Mouse (Mus musculus) frontal cortex, postnatal 25 days (tissue): ENCODE measurements around the gene Asb16.

Experiments used
- DNase-seq, 2 experiments: peaks; one replicate each; pipeline ENCODE4 v3.0.0; 2022; ENCODE audit warnings: low spot score in 2 of 2

The Asb16 gene

GRCm38 (mm10) chr11:102309821-102310617 is 41.5 kb downstream of the Asb16 start:
- no peak for DNase-seq

DNA sequence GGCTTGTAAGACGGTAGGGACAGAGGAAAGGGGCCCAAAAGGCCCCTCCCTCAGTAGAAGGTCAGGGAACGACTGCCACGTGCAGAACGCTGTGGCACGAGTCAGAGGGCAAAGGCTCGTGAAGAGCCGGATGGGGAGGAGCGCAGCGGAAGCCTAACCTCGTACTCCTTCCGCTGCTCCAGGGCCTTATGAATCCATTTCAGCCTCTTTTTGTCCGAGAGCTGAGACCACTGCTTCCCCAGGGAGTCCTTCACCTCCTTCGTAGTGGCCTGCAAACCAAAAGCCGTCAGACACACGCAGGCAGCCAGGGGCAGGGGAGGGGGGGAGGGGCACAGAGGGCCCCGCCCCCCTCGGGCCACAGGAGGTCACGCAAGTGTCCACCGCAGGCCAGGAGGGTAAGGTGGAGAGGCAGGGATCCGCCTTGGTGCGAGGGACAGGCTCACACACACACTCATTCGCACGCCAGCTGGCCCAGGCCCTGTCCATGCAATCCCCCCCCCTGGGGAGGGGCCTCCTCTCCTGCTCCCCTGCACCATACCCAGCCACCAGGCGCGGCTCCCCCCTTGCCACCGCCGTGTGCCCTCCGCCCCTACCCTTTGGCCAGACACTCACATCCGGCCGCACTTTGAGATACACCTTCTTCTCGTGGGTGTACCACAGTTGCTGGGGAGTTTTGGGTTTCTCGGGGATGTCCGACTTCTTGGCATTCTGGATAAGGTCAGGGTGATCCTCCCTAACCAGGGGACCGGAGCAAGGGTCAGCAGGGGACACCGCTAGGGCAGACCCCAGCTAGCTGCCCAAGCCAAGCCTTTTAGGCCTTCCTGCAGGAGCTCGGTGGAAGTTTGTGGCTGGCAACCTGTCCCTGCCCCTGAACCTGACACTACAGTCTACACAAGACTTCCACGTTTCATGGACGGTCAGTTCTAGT is 42.5 kb downstream of the Asb16 start:
- no peak for DNase-seq

DNA sequence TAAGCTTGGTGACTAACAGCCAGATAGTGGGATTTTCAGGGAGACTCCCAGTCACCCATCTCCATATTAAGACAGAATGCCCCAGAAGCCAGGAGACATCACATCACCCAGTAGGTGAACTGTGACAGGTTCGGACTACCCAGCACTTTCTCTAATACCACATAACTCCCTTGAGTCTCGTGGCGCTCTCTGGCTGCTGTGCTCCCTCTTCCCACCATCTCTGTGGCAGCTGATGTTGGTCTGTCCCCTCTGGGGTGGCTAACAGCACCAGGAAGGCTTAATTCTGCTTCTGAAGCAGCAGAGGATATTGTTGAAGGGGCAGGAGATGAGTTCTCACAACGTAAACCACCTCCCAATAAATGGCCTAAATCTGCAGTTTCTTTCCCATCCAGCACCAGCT is 43.4 kb downstream of the Asb16 start:
- DNase-seq = no peak

- no peak for DNase-seq
Observed at GRCm38 (mm10) chr11:102312586-102312985, 44.0 kb downstream of the Asb16 start.

- no peak for DNase-seq
Observed at GRCm38 (mm10) chr11:102314321-102314720, 45.8 kb downstream of the Asb16 start.

DNA sequence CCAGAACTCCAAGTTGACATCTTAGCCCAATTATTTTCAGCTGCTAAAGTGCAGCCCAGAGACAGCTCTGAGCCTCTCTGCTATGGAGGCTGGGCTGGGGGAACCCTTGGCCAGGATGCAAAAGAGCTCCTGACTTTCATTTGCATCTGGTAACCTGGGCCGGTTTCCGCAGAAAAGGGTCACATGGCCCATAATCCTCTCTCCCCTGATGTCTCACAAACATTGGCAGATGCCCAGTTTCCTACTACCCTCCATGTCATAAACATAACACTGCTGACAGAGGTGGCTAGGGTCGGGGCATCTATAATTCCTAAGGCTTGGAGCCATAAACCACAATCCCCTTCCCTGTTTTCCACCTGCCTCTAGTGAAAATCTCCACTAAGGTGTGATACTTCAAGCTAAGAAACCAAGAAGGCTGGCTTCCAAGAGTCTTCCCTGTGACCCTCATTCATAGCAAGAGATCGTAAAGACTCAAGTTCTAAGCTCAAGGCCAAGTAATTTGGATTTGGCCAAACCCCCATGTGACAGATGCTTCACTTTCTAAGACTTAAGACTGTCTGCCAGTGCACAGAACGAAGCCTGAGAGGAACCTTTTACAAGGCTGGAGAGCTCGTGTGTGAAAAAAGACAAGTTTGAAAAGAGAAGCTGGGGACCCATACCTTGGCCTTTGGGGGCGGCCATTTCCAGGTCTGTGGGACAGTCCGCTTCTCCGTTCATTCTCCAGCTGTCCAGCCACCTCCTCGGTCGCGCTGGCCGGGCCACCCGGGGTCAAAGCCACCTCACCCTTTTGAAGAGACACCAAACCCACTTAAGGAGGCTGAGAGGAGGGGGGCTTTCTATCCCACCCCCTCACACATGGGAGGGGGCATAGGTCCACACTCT is 47.4 kb downstream of the Asb16 start:
- no peak for DNase-seq

DNA sequence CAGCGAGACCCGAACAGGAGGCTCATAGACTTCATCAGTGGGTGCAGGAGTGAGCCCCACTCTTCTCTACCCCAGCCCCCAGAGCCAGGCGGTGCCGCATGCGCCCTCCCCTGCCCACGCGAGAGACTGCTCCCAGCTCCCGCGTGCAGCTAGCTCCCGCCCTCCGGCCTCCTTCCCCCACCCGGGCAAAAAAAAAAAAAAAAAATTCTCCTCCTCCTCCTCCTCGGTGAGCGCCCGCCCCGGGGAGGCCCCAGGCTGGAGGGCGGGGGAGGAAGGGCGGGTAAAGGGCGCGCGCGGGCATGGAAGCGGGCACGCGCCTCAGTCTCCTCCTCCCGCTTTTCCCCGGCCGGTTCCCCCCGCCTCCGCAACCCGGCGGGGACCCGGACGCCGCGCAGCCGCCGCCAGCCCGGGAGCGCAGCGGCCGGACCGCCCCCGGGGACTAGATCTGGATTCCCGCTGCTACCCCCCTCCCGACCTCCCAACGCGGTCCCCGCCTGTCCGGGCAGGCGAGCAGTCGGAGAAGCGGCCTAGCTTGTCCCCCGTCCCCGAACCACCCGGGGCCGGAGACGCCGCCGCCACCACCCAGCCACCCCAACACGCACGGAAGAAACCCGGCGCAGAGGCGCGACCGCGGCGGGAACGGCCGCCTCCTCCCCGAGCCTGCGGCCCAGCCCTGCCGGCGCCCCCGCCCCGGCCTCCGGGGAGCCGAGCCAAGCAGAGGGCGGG is 48.2 kb downstream of the Asb16 start:
- DNase-seq = peak; percentile 64

DNA sequence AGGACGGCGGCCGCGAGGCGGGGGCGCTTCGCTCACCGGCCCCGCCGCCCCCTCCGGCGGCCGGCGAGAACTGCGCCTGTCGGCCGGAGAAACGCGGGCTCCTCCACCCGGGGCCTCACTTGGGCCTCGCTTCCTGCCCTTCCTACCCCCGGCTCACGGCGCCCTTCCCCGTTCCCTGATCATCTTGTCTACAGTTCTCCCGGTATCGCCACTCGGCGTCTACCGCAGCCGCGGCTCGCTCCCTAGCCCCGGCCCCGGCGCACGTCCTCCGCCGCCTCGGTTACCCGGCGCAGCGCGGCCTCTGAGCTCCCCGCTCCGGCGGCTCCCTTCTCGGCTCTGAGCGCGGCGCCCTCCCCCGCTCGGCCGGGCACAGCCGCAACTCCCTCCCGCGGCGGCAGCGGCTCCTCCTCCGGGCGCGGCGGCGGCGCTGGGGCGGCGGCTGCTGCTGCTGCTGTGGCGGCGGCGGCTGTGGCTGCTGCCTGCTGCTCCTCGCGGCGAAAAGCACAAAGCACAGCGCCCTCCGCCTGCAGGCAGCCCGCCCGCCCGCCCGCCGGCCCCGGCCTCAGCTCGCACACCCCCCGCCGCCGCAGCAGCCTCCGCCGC is 48.9 kb downstream of the Asb16 start:
- peak; percentile 36 to 37 for DNase-seq

DNA sequence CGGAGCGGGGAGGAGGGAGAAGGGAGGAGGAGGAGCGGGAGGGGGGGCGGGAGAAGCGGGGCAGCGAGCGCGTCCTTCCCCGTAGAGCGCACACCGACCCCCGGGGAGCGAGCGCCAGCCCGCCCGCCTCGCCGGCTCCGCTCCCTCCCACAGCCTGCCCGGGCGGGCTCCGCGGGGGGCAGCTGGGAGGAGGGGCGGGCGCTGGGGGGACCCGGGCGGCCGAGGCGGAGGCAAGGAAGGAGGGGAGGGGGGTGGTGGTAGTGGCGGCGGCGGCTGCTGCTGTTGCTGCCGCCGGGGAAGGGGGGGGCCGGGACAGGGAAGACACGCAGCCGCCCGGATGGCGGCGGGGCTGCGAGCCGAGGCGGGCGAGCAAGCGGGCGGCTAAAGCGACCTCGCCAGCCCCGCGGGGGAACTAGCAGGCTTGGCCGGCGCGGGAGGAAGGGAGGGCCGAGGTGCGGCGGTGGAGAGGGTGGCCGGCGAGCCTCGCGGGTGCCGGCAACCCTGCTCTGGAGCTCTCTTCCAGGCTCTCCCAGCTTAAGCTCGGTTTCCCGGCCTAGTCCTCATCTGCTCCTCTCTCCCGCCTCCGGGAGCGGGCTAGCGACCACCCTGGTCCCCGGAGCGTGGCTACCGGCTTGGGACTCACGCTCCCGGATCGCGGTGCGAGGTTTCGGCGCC is 49.5 kb downstream of the Asb16 start:
- no peak for DNase-seq

DNA sequence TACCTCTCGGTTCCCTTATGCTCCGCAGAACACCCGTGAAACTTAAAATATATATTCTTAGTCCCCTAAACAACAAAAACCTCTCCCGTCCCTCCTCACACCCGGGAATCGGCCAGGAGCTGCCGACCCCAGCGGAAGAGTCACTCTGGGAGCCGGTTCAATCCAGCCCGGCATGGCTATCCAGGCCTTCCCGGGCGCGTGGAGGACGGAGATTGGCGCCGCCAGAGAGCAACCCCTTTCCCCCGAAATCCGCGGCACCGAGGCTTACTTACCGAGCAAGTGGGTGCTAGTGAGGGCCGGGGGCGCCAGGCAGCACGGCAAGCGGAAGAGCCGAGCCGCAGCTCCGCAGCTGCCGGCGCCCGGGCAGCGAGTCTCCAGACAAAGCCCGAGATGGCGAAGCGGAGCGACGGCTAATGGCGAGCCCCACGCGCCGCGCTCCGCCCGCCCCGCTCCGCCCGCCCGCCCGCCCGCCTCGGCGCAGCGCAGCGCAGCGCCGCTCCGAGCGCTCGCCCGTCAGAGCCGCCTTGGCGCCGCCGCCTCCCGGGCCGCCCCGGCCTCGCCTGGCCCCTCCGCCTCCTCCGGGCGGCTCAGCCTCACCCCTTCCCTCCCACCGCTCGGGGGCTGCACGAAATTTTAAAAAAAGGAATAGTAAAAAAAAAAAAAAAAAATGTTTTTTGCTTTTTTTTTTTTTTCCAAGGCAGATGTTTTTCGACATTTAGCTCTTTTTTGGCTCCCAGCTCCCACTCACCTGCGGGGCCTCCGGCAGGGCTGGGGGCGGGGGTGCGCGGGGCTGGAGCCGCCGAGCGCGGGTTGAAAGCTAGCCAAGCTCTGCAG is 50.2 kb downstream of the Asb16 start:
- DNase-seq = peak; percentile 42 to 48

GRCm38 (mm10) chr11:102319410-102319792 is 50.9 kb downstream of the Asb16 start, which contains the start of gene Ubtf:
Ubtf (minus strand) TSS chr11:102319742.
- DNase-seq = peak; percentile 60 to 70

- DNase-seq = peak; percentile 80 to 86
Observed at GRCm38 (mm10) chr11:102319941-102320685, 51.6 kb downstream of the Asb16 start.

GRCm38 (mm10) chr11:102320686-102321005 is 52.1 kb downstream of the Asb16 start:
- DNase-seq = peak; percentile 25 to 66

GRCm38 (mm10) chr11:102321931-102322330 is 53.4 kb downstream of the Asb16 start:
- no peak for DNase-seq

DNA sequence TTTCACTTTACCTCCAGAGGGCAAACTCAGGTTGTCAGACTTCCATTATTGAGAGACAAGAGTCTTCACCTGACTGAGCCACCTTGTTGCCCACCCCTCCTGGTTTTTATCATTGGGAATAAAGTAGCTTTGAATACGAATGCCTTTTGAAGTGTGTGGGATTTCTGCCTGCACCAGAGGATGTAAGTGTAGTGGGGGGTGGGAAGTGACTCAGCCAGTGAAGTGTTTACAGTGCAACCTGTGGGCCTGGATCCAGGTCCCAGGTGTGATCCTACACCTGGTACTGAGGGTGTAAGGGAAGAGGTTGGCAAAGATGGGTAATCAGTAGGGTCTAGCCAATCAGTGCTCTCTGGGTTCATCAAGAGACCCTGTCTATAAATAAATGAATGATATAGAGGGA is 55.0 kb downstream of the Asb16 start:
- no peak for DNase-seq

- no peak for DNase-seq
Observed at GRCm38 (mm10) chr11:102327250-102327649, 58.7 kb downstream of the Asb16 start.

- no peak for DNase-seq
Observed at GRCm38 (mm10) chr11:102327839-102328238, 59.3 kb downstream of the Asb16 start.
